In genomic region chr7:3616389-3617241, GRCm38 (mm10) we compare ENCODE assay signal across 8 mouse cellular contexts. TPM values are rescaled to one million over a fixed set of nuclear protein-coding genes. Genes with fewer than 3 reads are reported as not detected.
A peak's percentile ranks its signal among the peaks of the same experiment; 100 is the strongest.
DNase-seq lines count a peak whose midpoint lies in the region; ATAC-seq lines count a peak whose summit lies in the region.

No protein-coding gene starts in this region.

- DNase-seq in gastrocnemius, adult 18-20 months (ENCODE audit: low spot score), result peak; percentile 15
- no peak for DNase-seq in gastrocnemius, adult 8-10 months (ENCODE audit: low spot score in 2 of 2)
- no peak for DNase-seq in yolk sac, embryonic 10.5 days (ENCODE audit: low spot score)
- DNase-seq in ovary, adult 18-20 months (ENCODE audit: low spot score), result no peak

- no peak overlapping the region for H3K9ac ChIP-seq in hindbrain, embryonic 12.5 days

- peaks cover 81% of the 10 kb centered on the region for H3K4me1 ChIP-seq in megakaryocyte, embryonic 14.5 days
- H3K4me1 ChIP-seq in hindbrain, embryonic 12.5 days, result peaks cover 12% of the 10 kb centered on the region

- H3K9me3 ChIP-seq in megakaryocyte, embryonic 14.5 days, result no peaks in the 10 kb centered on the region
- H3K9me3 ChIP-seq in hindbrain, embryonic 12.5 days (replicated peaks), result no peaks in the 10 kb centered on the region

- no peaks in the 10 kb centered on the region for H3K27me3 ChIP-seq in megakaryocyte, embryonic 14.5 days (replicated peaks)
- no peaks in the 10 kb centered on the region for H3K27me3 ChIP-seq in hindbrain, embryonic 12.5 days

- H3K4me3 ChIP-seq in megakaryocyte, embryonic 14.5 days (replicated peaks), result peak overlapping the region; percentile 94
- H3K4me3 ChIP-seq in hindbrain, embryonic 12.5 days, result peak overlapping the region; percentile 79; the same call in 1 of the 2 replicates

- H3K36me3 ChIP-seq in megakaryocyte, embryonic 14.5 days (replicated peaks; ENCODE audit: low read length), result peaks cover 31% of the 10 kb centered on the region
- H3K36me3 ChIP-seq in hindbrain, embryonic 12.5 days, result peaks cover 24% of the 10 kb centered on the region

- WGBS in hindbrain, embryonic 12.5 days, result 40% methylated on average over 6 of the region's 6 CpGs

- ATAC-seq in megakaryocyte, adult 5-6 weeks (ENCODE audit: poor library complexity, severe bottlenecking), result no peak
- ATAC-seq in hindbrain, embryonic 12.5 days (ENCODE audit: low FRiP score), result peak; percentile 42
- peak; percentile 67 for ATAC-seq in megakaryocyte-erythroid progenitor cell, adult 5-6 weeks (replicated peaks; ENCODE audit: low FRiP score, low TSS enrichment, poor library complexity, severe bottlenecking)

- H3K4me2 ChIP-seq in hindbrain, embryonic 12.5 days (replicated peaks), result no peak overlapping the region

- no peak overlapping the region for H3K27ac ChIP-seq in hindbrain, embryonic 12.5 days

RNA-seq across cellular contexts. Expression of gene Ndufa3, which starts 0.6 kb away (rescaled TPM):
- 1,000 to 10,000 TPM; 1,020 to 1,031 TPM for total RNA-seq in gastrocnemius, adult 18-20 months (2021)
- total RNA-seq in gastrocnemius, adult 8-10 months (2022), result 1,000 to 10,000 TPM; 1,040 to 1,135 (median 1,076) TPM
- polyA plus RNA-seq in megakaryocyte, embryonic 14.5 days (2012; ENCODE audit: insufficient read depth, low replicate concordance), result 16.3 and 87.7 TPM in 2 replicates
- 263 and 351 TPM in 2 replicates for total RNA-seq in megakaryocyte, adult 5-6 weeks (2015)
- 273 and 274 TPM in 2 replicates for total RNA-seq in megakaryocyte, adult 5-6 weeks (2017)
- 267 and 378 TPM in 2 replicates for polyA plus RNA-seq in hindbrain, embryonic 12.5 days (2016; fragmentation: Nextera tagmentation; extraction: Ambion mirVana)
- total RNA-seq in megakaryocyte-erythroid progenitor cell, adult 5-6 weeks (2014; fragmentation: Nextera tagmentation), result 427 and 468 TPM in 2 replicates
- 170 and 216 TPM in 2 replicates for total RNA-seq in megakaryocyte-erythroid progenitor cell, adult 5-6 weeks (2017)

RNA-seq across cellular contexts. Expression of gene Oscar, which starts 0.7 kb away (rescaled TPM):
- total RNA-seq in gastrocnemius, adult 18-20 months (2021), result not detected
- total RNA-seq in gastrocnemius, adult 8-10 months (2022), result not detected
- 1.4 TPM in 1 of 2 replicates, not detected in the other for polyA plus RNA-seq in megakaryocyte, embryonic 14.5 days (2012; ENCODE audit: insufficient read depth, low replicate concordance)
- total RNA-seq in megakaryocyte, adult 5-6 weeks (2015), result not detected in 2 replicates
- total RNA-seq in megakaryocyte, adult 5-6 weeks (2017), result not detected in 2 replicates
- polyA plus RNA-seq in hindbrain, embryonic 12.5 days (2016; fragmentation: Nextera tagmentation; extraction: Ambion mirVana), result 0.21 and 0.27 TPM in 2 replicates
- total RNA-seq in megakaryocyte-erythroid progenitor cell, adult 5-6 weeks (2014; fragmentation: Nextera tagmentation), result not detected in 2 replicates
- not detected in 2 replicates for total RNA-seq in megakaryocyte-erythroid progenitor cell, adult 5-6 weeks (2017)

RNA-seq across cellular contexts. Expression of gene Tfpt, which starts 13.1 kb away (rescaled TPM):
- total RNA-seq in gastrocnemius, adult 18-20 months (2021), result 10 to 100 TPM; 14.9 to 16.0 TPM
- 10 to 100 TPM; 10.9 to 13.9 (median 13.3) TPM for total RNA-seq in gastrocnemius, adult 8-10 months (2022)
- 31.4 and 57.9 TPM in 2 replicates for polyA plus RNA-seq in megakaryocyte, embryonic 14.5 days (2012; ENCODE audit: insufficient read depth, low replicate concordance)
- 20.8 and 30.4 TPM in 2 replicates for total RNA-seq in megakaryocyte, adult 5-6 weeks (2015)
- 23.8 and 28.4 TPM in 2 replicates for total RNA-seq in megakaryocyte, adult 5-6 weeks (2017)
- polyA plus RNA-seq in hindbrain, embryonic 12.5 days (2016; fragmentation: Nextera tagmentation; extraction: Ambion mirVana), result 38.1 and 45.0 TPM in 2 replicates
- total RNA-seq in megakaryocyte-erythroid progenitor cell, adult 5-6 weeks (2014; fragmentation: Nextera tagmentation), result 17.6 and 26.3 TPM in 2 replicates
- total RNA-seq in megakaryocyte-erythroid progenitor cell, adult 5-6 weeks (2017), result 38.1 and 45.9 TPM in 2 replicates

RNA-seq across cellular contexts. Expression of gene Prpf31, which starts 13.2 kb away (rescaled TPM):
- total RNA-seq in gastrocnemius, adult 18-20 months (2021), result 10 to 100 TPM; 21.9 to 22.1 TPM
- total RNA-seq in gastrocnemius, adult 8-10 months (2022), result 10 to 100 TPM; 17.5 to 24.7 (median 20.8) TPM
- polyA plus RNA-seq in megakaryocyte, embryonic 14.5 days (2012; ENCODE audit: insufficient read depth, low replicate concordance), result 7.5 and 49.6 TPM in 2 replicates
- 15.1 and 21.1 TPM in 2 replicates for total RNA-seq in megakaryocyte, adult 5-6 weeks (2015)
- 51.0 and 66.7 TPM in 2 replicates for total RNA-seq in megakaryocyte, adult 5-6 weeks (2017)
- polyA plus RNA-seq in hindbrain, embryonic 12.5 days (2016; fragmentation: Nextera tagmentation; extraction: Ambion mirVana), result 114 and 115 TPM in 2 replicates
- total RNA-seq in megakaryocyte-erythroid progenitor cell, adult 5-6 weeks (2014; fragmentation: Nextera tagmentation), result 53.7 and 61.4 TPM in 2 replicates
- 125 and 128 TPM in 2 replicates for total RNA-seq in megakaryocyte-erythroid progenitor cell, adult 5-6 weeks (2017)

RNA-seq across cellular contexts. Expression of gene Cnot3, which starts 28.5 kb away (rescaled TPM):
- 10 to 100 TPM; 16.3 to 18.5 TPM for total RNA-seq in gastrocnemius, adult 18-20 months (2021)
- total RNA-seq in gastrocnemius, adult 8-10 months (2022), result 10 to 100 TPM; 13.2 to 17.7 (median 14.8) TPM
- polyA plus RNA-seq in megakaryocyte, embryonic 14.5 days (2012; ENCODE audit: insufficient read depth, low replicate concordance), result 518 and 624 TPM in 2 replicates
- total RNA-seq in megakaryocyte, adult 5-6 weeks (2015), result 119 and 123 TPM in 2 replicates
- total RNA-seq in megakaryocyte, adult 5-6 weeks (2017), result 23.5 and 36.8 TPM in 2 replicates
- polyA plus RNA-seq in hindbrain, embryonic 12.5 days (2016; fragmentation: Nextera tagmentation; extraction: Ambion mirVana), result 58.1 and 59.3 TPM in 2 replicates
- total RNA-seq in megakaryocyte-erythroid progenitor cell, adult 5-6 weeks (2014; fragmentation: Nextera tagmentation), result 117 and 166 TPM in 2 replicates
- 21.2 and 47.8 TPM in 2 replicates for total RNA-seq in megakaryocyte-erythroid progenitor cell, adult 5-6 weeks (2017)
